Mouse (Mus musculus) frontal cortex, postnatal 36 days (tissue): Measurements from ENCODE around the gene Ttc37.

Experiments
- DNase-seq, 2 experiments: peaks; one replicate each; pipeline ENCODE4 v3.0.0; 2022; ENCODE audit warnings: low spot score in 2 of 2

Gene Ttc37

DNA sequence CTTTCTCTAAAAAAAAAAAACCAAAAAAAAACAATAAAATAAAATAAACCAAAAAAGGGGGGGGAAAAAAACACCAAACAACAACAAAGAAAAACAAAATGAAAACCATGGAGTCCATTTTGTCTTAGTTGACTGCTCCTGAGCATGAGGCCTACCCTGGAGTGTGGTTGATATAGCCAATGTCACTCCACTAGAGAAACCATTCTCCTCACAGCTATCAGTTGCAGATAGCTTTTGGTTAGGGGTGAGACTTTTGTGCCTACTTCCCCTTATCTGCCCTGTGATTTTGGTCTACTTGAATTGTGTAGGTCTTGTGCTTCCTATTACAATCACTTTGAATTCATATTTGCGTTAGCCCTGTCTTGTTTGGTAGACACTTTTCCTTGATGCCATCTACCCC, 59.0 kb downstream of the Ttc37 start:
- no peak for DNase-seq

DNA sequence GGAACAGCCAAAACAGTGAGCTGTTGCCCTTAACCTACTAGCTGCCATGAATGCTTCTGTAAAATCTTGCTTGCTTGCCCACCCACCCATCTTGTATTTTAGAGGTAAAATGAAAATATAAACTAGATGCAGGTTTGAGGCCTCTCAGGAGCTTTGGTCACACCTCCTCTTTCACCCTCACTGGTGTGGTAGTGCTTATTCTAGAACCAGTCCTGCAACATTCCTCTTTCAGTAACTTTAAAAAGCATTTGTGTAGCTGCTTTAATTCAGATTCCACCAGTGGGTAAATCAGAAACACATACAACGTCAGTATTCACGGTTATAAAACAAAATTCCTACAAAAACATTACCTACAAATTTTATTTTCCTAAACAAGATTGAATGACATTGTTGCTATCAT, 62.1 kb downstream of the Ttc37 start:
- no peak for DNase-seq

DNA sequence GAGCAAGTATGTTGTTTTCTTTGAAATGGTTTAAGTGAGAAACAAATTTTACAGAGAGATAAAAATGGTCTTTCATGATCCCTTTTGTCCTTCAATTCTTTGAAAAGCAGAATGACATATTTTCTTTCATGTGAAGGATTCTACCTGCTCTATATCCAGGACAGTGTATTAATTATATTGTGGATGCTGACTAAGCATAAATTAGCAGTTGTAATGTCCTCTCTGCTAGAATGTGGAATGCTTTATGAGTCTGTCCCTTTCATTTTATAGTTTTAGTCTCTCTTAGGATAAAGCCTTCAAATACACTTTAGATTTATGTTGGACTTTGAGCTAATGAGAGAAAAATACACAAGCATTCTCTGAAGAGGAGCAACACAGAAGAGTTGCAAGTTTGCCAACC, 75.8 kb downstream of the Ttc37 start:
- DNase-seq = no peak

DNA sequence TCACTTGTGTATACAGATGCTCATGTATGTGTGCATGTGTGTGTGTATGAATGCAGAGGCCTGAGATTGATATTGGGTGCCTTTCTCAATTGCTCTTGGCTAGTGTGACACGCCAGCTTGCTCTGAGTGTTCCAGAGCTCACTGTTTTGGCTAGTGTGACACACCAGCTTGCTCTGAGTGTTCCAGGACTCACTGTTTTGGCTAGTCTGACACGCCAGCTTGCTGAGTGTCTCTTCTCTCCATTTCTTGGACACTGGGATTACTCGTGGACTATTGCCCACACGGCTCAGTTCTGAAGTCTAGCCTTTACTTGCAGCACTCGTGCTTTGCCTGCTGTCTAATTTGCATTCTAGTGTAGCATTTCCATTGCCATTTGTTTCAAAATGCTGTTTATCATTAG, 80.2 kb downstream of the Ttc37 start:
- DNase-seq = no peak

DNA sequence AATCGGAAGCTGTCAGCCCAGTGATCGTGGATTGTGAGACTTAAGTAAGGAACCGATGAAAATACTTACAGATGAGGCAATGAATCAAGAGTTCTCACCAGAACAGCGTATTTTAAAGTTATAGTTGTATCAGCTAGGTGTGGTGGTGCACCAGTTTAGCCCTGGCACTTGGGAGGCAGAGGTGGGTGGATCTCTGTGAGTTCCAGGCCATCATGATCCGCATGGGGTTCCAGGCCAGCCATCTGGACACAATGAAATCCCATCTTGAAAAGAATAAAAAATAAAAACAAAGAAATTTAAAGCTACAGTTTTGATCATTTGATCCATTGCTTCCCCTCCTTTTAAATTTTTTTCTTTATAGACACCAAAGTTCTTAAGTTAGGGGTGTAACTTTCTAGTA, 89.1 kb downstream of the Ttc37 start:
- DNase-seq = no peak

- DNase-seq = peak; percentile 29 to 52
Measured at GRCm38 (mm10) chr13:76189190-76189589, 90.7 kb downstream of the Ttc37 start.

DNA sequence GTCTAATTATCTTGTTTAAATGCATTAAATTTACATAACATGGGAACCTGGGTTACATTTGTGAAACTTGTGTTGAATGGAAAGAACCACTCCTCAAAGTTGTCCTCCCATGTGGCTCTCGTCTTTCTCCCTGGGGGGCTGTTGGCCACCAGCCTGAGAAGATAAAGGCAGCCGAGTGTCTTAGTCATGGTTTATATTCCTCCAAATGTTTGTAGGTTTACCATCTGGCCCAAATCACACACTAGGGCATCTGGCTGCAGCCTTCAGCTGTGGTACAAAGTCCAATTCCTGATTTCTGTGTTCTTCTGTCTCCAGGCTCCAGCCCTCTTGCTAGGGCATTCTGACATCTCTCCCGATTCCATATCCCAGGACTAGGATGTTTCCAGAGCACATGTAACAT, 91.7 kb downstream of the Ttc37 start:
- no peak for DNase-seq

DNA sequence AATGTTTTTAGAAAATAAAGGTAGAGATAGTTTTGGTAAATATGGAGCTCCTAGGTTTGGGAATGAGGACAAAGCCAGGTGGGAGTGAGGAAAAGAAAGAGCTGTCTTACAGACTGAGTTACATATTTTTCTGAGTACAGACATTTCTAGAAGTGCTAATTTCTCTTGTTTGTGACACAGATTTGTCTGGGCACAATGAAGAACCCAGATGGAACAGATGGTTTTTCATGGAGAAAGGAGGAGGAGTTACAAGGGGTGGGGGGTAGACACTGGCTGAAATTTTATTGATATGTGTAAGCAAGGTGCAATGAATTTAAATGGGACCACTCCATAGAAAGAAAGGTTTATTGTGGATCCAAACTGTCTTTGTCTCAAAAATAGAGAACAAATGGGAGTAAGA, 96.4 kb downstream of the Ttc37 start:
- DNase-seq = peak in 1 of 2 experiments; percentile 24

GRCm38 (mm10) chr13:76195431-76196138, 97.1 kb downstream of the Ttc37 start:
- no peak for DNase-seq

- no peak for DNase-seq
Measured at GRCm38 (mm10) chr13:76197297-76197848, 98.8 kb downstream of the Ttc37 start.

- DNase-seq = no peak
Measured at GRCm38 (mm10) chr13:76199943-76200342, 101.4 kb downstream of the Ttc37 start.

- DNase-seq = no peak
Measured at GRCm38 (mm10) chr13:76214928-76215327, 116.4 kb downstream of the Ttc37 start.

- peak in 1 of 2 experiments; percentile 57 for DNase-seq
Measured at GRCm38 (mm10) chr13:76215397-76215796, 116.9 kb downstream of the Ttc37 start.
